Mouse (Mus musculus) bone marrow macrophage, adult 2 months (primary cell): Measurements from ENCODE around the gene Fgf2.

Experiments
- CTCF ChIP-seq: IDR thresholded peaks from 2 replicates; pipeline ENCODE4 v1.5.1; 2012; ENCODE audit warnings: low read depth, mild to moderate bottlenecking, low read length, moderate library complexity
- POLR2A ChIP-seq: IDR thresholded peaks from 2 replicates; pipeline ENCODE4 v1.6.1; 2012; ENCODE audit warnings: mild to moderate bottlenecking, low read depth, low read length, borderline replicate concordance

DNA sequence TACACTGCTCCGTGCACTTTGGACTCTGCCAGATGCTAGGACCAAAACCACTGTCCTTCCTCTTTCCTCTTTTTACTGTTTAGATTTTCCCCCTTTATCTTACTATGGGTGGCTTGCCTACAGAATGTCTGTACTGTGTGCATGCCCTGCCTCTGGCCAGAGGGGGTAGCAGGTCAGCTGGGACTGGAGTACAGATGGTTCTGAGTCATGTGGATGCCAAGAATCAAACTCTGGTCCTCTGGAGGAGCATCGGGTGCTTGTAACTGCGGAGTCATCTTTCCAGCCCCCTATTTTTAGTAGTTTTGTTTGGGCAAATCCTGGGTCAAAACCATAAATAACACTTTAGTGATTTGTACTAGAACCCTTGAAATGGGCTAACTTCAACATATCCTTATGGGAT, 65.3 kb downstream of the Fgf2 start:
- no peak for TF ChIP-seq POLR2A
- TF ChIP-seq CTCF, result no peak
